Mouse (Mus musculus) olfactory bulb, adult 2 months (tissue): ENCODE results near the gene Ldhal6b. TPM values are rescaled to one million over a fixed set of nuclear protein-coding genes. Genes with fewer than 3 reads are reported as not detected.

Experiments
- H3K27ac ChIP-seq: fragments of 200-500 bp; 2 replicates; pipeline ENCODE4 v1.5.1; 2012; ENCODE audit warnings: low read depth, low read length; ENCODE audit not compliant: insufficient read depth
- H3K4me1 ChIP-seq: fragments of 200-500 bp; 2 replicates; pipeline ENCODE4 v1.6.1; 2012; ENCODE audit warnings: low read length; ENCODE audit not compliant: control insufficient read depth, insufficient read depth
- H3K4me3 ChIP-seq: fragments of 200-500 bp; 2 replicates; pipeline ENCODE4 v1.5.1; 2012; ENCODE audit warnings: mild to moderate bottlenecking, low read depth, low read length, moderate library complexity; ENCODE audit not compliant: insufficient read depth
- CTCF ChIP-seq: fragments of 200-500 bp; IDR thresholded peaks from 2 replicates; pipeline ENCODE4 v1.5.1; 2012; ENCODE audit warnings: low read depth, mild to moderate bottlenecking, low read length, moderate library complexity; ENCODE audit not compliant: insufficient read depth
- POLR2A ChIP-seq: fragments of 200-500 bp; IDR thresholded peaks from 2 replicates; pipeline ENCODE4 v1.6.1; 2012; ENCODE audit warnings: mild to moderate bottlenecking, low read depth, low read length, moderate library complexity; ENCODE audit not compliant: insufficient read depth
- whole genome bisulfite sequencing: fragments of 180-500 bp; shearing (Covaris S2); methylation state at CpG from one replicate; pipeline ENCODE4 v1.1.7; 2018; 5-methylcytosine and 5-hydroxymethylcytosine counted together
- polyA plus RNA-seq: library from polyadenylated mRNA; stranded (reverse); fragments of >200 nt; gene quantifications from 2 replicates; pipeline ENCODE4 v1.2.4, GENCODE M21; 2012; ENCODE audit warnings: low replicate concordance; ENCODE audit not compliant: missing spikeins, insufficient read depth, insufficient read length

Gene Ldhal6b
- polyA plus RNA-seq, 1 experiment: not detected

DNA sequence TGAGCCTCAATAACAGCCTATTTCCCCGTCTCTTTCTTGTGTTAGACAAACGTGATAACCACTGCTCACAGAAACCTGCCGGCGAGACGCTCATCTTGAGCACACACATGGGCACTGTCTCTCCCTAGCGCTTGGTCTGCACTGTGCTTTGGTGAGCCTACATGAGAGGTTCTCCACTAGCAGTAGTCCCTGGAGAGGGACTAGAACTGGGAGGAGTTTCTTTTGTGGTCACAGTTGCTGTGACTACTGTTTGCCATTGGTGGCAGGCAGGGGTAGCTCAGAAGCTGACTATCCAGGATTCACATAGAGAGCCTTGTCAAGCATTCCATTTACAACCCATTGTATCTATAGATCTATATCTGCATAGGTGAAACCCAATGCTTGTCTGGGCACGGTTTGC is 5.8 kb downstream of the Ldhal6b start:
- no peak overlapping the region for H3K27ac ChIP-seq
- H3K4me3 ChIP-seq: no peak overlapping the region
- H3K4me1 ChIP-seq: peaks cover 11% of the 10 kb centered on the region
- no peak for TF ChIP-seq POLR2A
- no peak for TF ChIP-seq CTCF
- WGBS: 89% methylated on average over 7 of the region's 7 CpGs

GRCm38 (mm10) chr17:5412301-5412700 is 6.3 kb downstream of the Ldhal6b start:
- Histone ChIP-seq H3K4me1 (peaks cover 11% of the 10 kb centered on the region), H3K27ac (no peak overlapping the region), H3K4me3 (no peak overlapping the region)
- no peak for TF ChIP-seq POLR2A
- TF ChIP-seq CTCF: no peak
- WGBS: 96% methylated on average over 8 of the region's 8 CpGs

GRCm38 (mm10) chr17:5411205-5411604 is 7.4 kb downstream of the Ldhal6b start:
- Histone ChIP-seq H3K4me1 (peaks cover 11% of the 10 kb centered on the region), H3K27ac (no peak overlapping the region), H3K4me3 (no peak overlapping the region)
- TF ChIP-seq POLR2A (no peak), CTCF (no peak)
- WGBS: 51% methylated on average over 17 of the region's 17 CpGs

DNA sequence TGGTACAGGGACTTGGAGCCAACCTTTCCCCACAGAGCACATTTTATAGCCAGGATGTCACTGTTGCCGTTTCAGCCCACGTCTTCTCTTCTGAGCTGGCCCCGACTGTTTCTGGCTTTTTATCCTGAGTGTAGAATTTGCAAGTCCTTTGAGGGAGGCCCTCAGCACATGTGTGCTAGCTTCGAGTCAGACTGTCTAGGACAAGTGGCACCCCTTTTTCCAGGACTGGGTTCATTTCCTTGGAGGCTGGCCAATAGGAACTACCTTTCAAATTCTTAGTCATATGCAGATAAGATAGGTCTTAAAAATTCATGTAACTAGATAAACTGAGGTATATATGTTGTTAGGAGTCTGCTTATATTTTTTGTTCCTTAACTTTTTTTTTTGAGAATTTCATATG is 8.2 kb downstream of the Ldhal6b start:
- Histone ChIP-seq H3K4me3 (no peak overlapping the region), H3K4me1 (peaks cover 11% of the 10 kb centered on the region), H3K27ac (no peak overlapping the region)
- no peak for TF ChIP-seq CTCF
- TF ChIP-seq POLR2A: no peak
- WGBS: 65% methylated on average over 4 of the region's 4 CpGs

GRCm38 (mm10) chr17:5407030-5407429 is 11.5 kb downstream of the Ldhal6b start:
- Histone ChIP-seq H3K27ac (no peak overlapping the region), H3K4me1 (peaks cover 15% of the 10 kb centered on the region), H3K4me3 (no peak overlapping the region)
- WGBS: 76% methylated on average over 6 of the region's 6 CpGs
- TF ChIP-seq CTCF (no peak), POLR2A (no peak)

DNA sequence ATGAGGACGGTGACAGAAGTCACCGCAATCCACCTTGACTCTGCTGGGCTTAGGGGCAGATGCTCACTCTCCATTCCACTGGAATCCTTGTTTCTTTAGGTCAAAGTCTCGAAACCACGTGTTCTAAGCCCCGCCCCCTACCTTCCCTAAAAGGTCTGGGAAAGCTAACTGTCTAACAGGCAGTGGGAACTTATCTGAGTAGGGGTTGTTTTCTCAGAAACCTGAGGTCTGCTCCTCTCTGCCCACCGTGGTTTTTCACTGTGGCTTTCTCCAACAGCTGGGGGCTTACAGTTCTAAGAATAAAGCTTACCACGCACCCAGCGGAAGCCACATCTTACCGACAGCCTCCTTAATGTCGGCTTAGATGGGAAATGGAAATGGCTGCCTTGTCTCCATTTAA is 12.0 kb downstream of the Ldhal6b start:
- peaks cover 16% of the 10 kb centered on the region for H3K4me1 ChIP-seq
- H3K4me3 ChIP-seq: no peak overlapping the region
- H3K27ac ChIP-seq: no peak overlapping the region
- WGBS: 41% methylated on average over 10 of the region's 10 CpGs
- TF ChIP-seq CTCF (no peak), POLR2A (no peak)

DNA sequence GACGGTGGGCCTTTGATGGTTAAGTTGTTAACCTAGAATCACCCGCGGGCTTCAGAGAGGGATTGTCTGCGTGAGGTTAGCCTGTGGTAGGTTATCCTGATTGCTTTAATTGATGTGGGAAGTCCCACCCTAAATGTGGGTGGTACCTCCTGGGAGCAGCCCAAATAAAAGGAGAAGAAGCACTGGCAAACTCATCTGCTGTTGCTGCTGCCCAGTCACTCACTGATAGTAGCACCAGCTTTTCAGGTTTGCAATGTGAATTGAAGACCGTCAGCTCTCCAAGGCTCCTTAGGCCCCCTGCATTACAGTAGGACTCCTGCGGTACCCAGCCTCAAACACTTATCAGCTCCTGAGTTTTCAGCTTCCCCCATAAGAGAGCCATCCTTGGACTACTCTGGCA is 14.7 kb downstream of the Ldhal6b start:
- H3K4me1 ChIP-seq: peaks cover 22% of the 10 kb centered on the region
- WGBS: 90% methylated on average over 6 of the region's 6 CpGs
- TF ChIP-seq POLR2A: no peak
- no peak for TF ChIP-seq CTCF
- no peak overlapping the region for H3K4me3 ChIP-seq
- H3K27ac ChIP-seq: no peak overlapping the region

DNA sequence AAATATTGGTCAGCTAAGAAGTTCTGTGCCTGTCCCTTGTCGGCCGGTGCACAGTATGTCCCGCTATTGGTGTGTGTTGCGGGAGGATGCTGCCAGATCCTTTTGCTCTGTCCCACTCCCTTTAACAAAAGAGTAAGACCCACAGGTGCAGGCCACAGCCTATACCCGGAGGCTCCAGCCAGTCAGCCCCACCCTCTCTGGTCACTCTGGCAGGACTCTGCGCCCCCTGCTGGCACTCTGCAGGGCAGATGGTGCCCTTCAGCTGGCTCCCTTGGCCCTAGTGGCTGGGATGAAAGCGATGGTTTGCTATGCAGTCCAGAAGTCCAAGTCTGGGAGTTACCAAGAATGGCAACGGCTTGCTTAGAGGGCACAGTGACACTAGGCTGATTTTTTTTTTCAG is 15.9 kb downstream of the Ldhal6b start:
- 28% methylated on average over 8 of the region's 8 CpGs for WGBS
- peaks cover 23% of the 10 kb centered on the region for H3K4me1 ChIP-seq
- H3K27ac ChIP-seq: no peak overlapping the region
- TF ChIP-seq POLR2A: no peak
- TF ChIP-seq CTCF: peak; percentile 53; the same call in 1 of the 2 replicates
- H3K4me3 ChIP-seq: no peak overlapping the region

GRCm38 (mm10) chr17:5402069-5402468 is 16.5 kb downstream of the Ldhal6b start:
- no peak overlapping the region for H3K27ac ChIP-seq
- H3K4me3 ChIP-seq: no peak overlapping the region
- WGBS: 10% methylated on average over 9 of the region's 9 CpGs
- TF ChIP-seq POLR2A (no peak), CTCF (peak; percentile 74)
- H3K4me1 ChIP-seq: peaks cover 28% of the 10 kb centered on the region

DNA sequence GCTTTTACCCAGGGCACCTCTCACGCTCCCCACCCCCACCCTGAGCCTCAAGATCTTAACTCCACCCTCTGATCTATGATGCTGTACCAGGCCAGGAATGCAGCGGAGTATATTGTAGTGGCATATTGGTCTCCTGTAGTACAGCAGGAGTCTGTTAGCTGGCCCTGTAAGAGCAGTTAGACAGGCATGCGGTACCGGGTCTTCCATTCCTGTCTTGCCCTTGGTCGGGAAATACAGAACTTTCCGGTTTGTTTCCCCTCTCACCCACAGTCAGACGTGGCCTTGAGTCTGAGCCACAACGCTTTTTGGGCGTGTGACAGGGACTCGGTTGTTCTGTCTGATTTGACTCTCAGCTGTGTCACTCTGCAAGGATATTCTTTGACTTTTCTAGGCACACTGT is 17.3 kb downstream of the Ldhal6b start:
- Histone ChIP-seq H3K4me3 (no peak overlapping the region), H3K4me1 (peaks cover 32% of the 10 kb centered on the region), H3K27ac (no peak overlapping the region)
- no peak for TF ChIP-seq CTCF
- no peak for TF ChIP-seq POLR2A
- 83% methylated on average over 10 of the region's 10 CpGs for WGBS
